Mouse (Mus musculus): ENCODE data around the gene Tatdn3. TPM values are rescaled to one million over a fixed set of nuclear protein-coding genes. Genes with fewer than 3 reads are reported as not detected.
"Not testable (repeated sequence)": the region's sequence is repeated elsewhere in the genome, so short reads cannot be mapped to it uniquely, and the experiment has no call there.

The Tatdn3 gene
- total RNA-seq, 2 experiments from 2014 or later = 38.4 to 48.7 TPM

- Histone ChIP-seq H3K4me3 (no peak overlapping the region), H3K27ac (no peak overlapping the region)
- no peak for DNase-seq (ENCODE audit: low spot score in 2 of 2)
- TF ChIP-seq CTCF (conservative IDR thresholded peaks at IDR 0.05) = no peak
Observed at GRCm38 (mm10) chr1:191042106-191042505, 20.6 kb downstream of the Tatdn3 start.

- H3K27ac ChIP-seq = no peak overlapping the region
- no peak for TF ChIP-seq CTCF (conservative IDR thresholded peaks at IDR 0.05)
- DNase-seq (ENCODE audit: low spot score in 2 of 2) = no peak
- no peak overlapping the region for H3K4me3 ChIP-seq
Observed at GRCm38 (mm10) chr1:191041352-191041751, 21.4 kb downstream of the Tatdn3 start.

DNA sequence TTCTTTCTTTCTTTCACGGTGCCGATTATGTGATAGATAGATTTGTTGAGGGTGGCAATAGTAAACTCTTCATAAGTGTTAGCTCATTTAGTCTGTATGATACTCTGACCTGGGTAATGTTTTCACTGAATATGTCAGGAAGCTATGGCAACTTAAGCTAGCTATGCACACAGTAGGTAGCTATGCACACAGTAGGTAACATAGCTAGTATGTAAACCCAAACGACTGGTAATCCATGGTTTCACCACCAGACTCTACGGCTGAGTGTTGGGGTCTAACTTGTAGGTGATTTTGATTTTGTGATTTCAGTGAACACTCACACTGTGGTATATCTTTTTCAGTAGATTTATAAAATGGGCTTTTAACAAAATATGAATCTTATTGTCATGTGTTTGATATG lies 24.7 kb downstream of the Tatdn3 start:
- H3K4me3 ChIP-seq = no peak overlapping the region
- no peak overlapping the region for H3K27ac ChIP-seq
- no peak for TF ChIP-seq CTCF (conservative IDR thresholded peaks at IDR 0.05)
- no peak for DNase-seq (ENCODE audit: low spot score in 2 of 2)

- DNase-seq (ENCODE audit: low spot score in 2 of 2) = no peak
- no peak for TF ChIP-seq CTCF (conservative IDR thresholded peaks at IDR 0.05)
- Histone ChIP-seq H3K4me3 (no peak within 1 kb of the TSS), H3K27ac (no peak within 1 kb of the TSS)
Observed at GRCm38 (mm10) chr1:191036554-191037334, 26.0 kb downstream of the Tatdn3 start, which contains the start of gene Spata45. Spata45 (plus strand) TSS chr1:191036639.

DNA sequence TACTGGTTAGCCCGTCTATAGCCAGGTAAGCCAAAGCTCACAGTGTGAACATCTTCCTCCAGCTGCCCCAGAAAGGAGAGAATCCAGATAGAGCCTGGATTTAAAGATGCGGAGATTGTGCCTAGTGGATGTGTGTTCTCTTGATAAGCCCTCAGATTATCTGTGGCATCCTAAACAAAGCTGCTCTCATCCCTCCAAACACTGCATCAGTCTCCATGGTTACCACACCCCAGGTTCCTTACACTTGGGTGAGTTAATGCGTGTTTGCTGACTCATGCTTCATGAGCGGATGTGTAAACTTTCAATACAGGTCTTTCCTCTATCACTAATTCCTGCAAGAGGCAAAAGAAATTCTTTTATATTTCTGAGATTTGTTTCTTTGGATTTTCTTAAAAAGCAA lies 27.1 kb downstream of the Tatdn3 start:
- TF ChIP-seq CTCF (conservative IDR thresholded peaks at IDR 0.05) = no peak
- peak in 1 of 2 experiments; percentile 11 for DNase-seq (ENCODE audit: low spot score in 2 of 2)
- Histone ChIP-seq H3K27ac (no peak overlapping the region), H3K4me3 (no peak overlapping the region)

GRCm38 (mm10) chr1:191030922-191031425 lies 31.8 kb downstream of the Tatdn3 start:
- DNase-seq (ENCODE audit: low spot score in 2 of 2) = peak in 1 of 2 experiments; percentile 46
- H3K27ac ChIP-seq, H3K4me3 ChIP-seq: not testable (repeated sequence)

DNA sequence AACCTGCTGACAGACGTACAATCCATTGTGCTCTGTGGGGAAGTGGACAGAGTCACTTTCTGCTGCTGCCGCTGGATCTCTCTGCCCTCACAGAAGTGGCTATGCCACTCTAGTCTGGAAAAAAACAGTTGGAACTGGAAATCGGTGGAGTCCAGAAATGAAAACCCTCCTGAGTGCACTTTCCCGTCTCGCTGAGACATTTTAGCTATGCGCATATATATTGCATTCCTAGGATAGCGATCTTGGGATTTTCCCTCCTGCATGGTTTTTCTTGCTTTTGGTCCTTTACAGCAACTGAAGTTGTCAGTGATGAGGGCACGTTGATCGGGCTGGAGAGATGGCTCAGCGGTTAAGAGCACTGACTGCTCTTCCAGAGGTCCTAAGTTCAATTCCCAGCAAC lies 32.5 kb downstream of the Tatdn3 start:
- no peak overlapping the region for H3K27ac ChIP-seq
- DNase-seq (ENCODE audit: low spot score in 2 of 2) = no peak
- no peak for TF ChIP-seq CTCF (conservative IDR thresholded peaks at IDR 0.05)
- no peak overlapping the region for H3K4me3 ChIP-seq

DNA sequence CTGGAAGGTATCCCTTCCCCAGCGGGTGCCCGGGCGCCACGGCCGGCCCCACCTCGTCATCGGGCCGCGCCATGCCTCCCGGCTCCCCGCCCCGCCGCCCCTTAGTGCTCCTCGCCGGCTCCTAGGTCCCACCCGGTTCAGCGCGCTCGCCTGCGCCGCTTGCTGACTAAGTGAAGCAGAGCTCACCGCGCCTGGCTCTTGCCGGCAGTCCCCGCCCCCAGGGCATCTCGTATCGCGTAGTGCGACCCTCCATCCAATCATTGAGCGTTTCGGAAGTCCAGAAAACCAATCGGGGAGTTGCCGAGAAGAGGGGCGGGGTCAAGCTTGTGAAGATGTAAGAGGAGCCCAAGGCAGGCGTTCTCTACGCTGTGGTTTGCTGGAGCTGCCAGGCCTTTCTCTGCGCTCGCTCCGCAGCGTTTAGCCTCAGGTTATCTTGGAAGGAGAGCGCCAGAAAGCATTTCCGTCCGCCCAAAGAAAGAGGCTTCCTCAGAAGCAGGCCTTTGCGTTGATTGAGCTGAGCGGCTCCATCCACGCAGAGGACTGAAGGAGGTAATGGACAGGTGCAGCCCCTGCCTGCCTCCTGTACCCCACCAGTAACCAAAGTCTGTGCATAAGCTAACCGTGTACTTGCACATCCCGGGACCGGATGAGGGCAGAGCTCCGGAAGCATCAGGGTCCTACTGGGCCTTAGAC lies 36.6 kb downstream of the Tatdn3 start, which contains the start of gene Flvcr1:
TSS of gene Flvcr1 (minus strand) at position 138 of the 693 bp plus-strand sequence.
- TF ChIP-seq CTCF (conservative IDR thresholded peaks at IDR 0.05) = peak; percentile 50
- peak; percentile 98 to 99 for DNase-seq (ENCODE audit: low spot score in 2 of 2)
- Histone ChIP-seq H3K4me3 (peak within 1 kb of the TSS; percentile 87), H3K27ac (peak within 1 kb of the TSS; percentile 93)

DNA sequence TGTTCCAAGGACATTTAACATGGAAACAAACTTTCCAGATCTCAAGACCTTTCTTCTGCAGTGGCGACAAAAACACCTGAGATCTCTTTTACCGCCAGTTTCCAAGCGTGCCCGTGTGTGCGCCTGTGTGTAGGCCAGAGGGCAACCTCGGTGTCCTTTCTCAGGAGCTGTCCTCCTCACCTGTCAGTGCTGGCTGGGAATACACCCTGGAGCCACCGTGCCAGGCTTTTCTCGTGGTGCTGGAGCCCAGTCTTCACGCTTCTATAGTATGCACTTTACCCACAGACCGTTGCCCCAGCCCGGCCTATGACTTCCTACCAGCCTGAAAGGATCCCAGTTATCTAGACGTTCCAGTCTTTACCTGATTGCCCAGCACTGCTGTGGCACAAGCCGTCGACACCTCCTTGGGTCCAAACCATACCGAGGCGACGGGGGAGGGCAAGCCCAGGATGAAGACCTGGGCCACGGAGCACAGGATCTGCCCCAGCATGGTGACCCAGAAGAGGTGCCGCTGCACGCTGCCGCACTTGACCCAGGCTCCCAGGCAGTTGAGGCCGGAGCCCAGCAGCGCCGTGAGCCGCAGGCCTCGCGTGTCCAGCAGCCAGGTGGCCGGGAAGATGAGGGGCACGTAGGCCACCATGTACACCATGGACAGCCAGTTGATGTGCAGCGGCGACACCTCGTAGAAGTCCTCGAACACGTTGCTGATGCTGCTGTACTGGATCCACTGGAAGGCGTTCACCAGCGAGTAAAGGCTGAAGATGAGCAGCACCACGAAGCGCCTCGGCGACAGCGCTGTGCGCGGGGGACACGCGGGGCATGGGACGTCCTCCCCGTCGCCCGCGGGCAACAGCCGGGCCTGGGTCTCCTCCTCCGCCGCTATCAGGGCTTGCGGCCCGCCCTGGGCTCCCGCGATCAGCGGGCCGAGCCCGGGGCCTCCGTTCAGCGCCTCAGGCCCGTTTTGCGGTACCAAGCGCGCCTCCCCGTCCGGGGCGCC lies 37.4 kb downstream of the Tatdn3 start:
- no peak for TF ChIP-seq CTCF (conservative IDR thresholded peaks at IDR 0.05)
- peak overlapping the region; percentile 93 for H3K27ac ChIP-seq
- no peak for DNase-seq (ENCODE audit: low spot score in 2 of 2)
- peak overlapping the region; percentile 87 for H3K4me3 ChIP-seq

DNA sequence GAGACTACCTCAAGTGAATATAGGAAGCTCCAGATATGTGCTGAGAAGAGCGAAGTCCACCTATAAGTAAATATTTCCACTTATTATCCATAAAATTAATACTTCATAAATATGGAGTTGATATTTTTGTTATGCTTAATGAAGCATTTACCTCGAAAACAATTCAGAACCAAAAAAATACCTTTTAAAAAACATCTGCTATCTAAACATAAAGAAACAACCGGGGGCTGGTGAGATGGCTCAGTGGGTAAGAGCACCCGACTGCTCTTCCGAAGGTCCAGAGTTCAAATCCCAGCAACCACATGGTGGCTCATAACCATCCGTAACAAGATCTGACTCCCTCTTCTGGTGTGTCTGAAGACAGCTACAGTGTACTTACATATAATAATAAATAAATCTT lies 38.9 kb downstream of the Tatdn3 start:
- H3K27ac ChIP-seq; H3K4me3 ChIP-seq; DNase-seq (ENCODE audit: low spot score in 2 of 2): not testable (repeated sequence)

GRCm38 (mm10) chr1:191023140-191023539 lies 39.6 kb downstream of the Tatdn3 start:
- no peak for DNase-seq (ENCODE audit: low spot score in 2 of 2)
- no peak for TF ChIP-seq CTCF (conservative IDR thresholded peaks at IDR 0.05)
- Histone ChIP-seq H3K27ac (no peak overlapping the region), H3K4me3 (no peak overlapping the region)

- H3K4me3 ChIP-seq = no peak overlapping the region
- peak overlapping the region; percentile 58 for H3K27ac ChIP-seq
- no peak for TF ChIP-seq CTCF (conservative IDR thresholded peaks at IDR 0.05)
- DNase-seq (ENCODE audit: low spot score in 2 of 2) = peak; percentile 31 to 66
Observed at GRCm38 (mm10) chr1:191021016-191021415, 41.7 kb downstream of the Tatdn3 start.
